Mouse (Mus musculus) liver, postnatal 0 days (tissue): ENCODE results near the gene Arfgef2. TPM values are rescaled to one million over a fixed set of nuclear protein-coding genes. Genes with fewer than 3 reads are reported as not detected.
"Not testable (repeated sequence)": the region's sequence is repeated elsewhere in the genome, so short reads cannot be mapped to it uniquely, and the experiment has no call there.

Experiments
- ATAC-seq: fragments of 200-750 bp; cut with Nextera tagmentation; 2 replicates; pipeline ENCODE4 v1.8.0; 2017; ENCODE audit warnings: mild to moderate bottlenecking, moderate library complexity
- DNase-seq: peaks from one replicate; pipeline ENCODE4 v3.0.0-alpha.2; 2016
- H3K27ac ChIP-seq: fragments of 300-500 bp; sonication (generic); 2 replicates; pipeline ENCODE4 v1.5.1; 2014; ENCODE audit warnings: antibody characterized with exemption, moderate library complexity, mild to moderate bottlenecking, low read depth
- H3K27me3 ChIP-seq: fragments of 300-500 bp; sonication (generic); 2 replicates; pipeline ENCODE4 v1.6.1; 2014; ENCODE audit warnings: low read length, control low read depth, mixed read lengths; ENCODE audit not compliant: insufficient read depth
- H3K36me3 ChIP-seq: fragments of 300-500 bp; sonication (generic); replicated peaks from 2 replicates; pipeline ENCODE4 v1.6.1; 2014; ENCODE audit warnings: mild to moderate bottlenecking, control low read depth, low read length, moderate library complexity, mixed read lengths; ENCODE audit not compliant: insufficient read depth
- H3K4me1 ChIP-seq: fragments of 300-500 bp; sonication (generic); 2 replicates; pipeline ENCODE4 v1.6.1; 2014; ENCODE audit warnings: antibody characterized with exemption, mild to moderate bottlenecking, control low read depth; ENCODE audit not compliant: insufficient read depth
- H3K4me2 ChIP-seq: fragments of 300-500 bp; sonication (generic); 2 replicates; pipeline ENCODE4 v1.6.1; 2014; ENCODE audit warnings: low read depth, mild to moderate bottlenecking, low read length, moderate library complexity, mixed read lengths
- H3K4me3 ChIP-seq: fragments of 300-500 bp; sonication (generic); 2 replicates; pipeline ENCODE4 v1.5.1; 2014; ENCODE audit warnings: low read depth, low read length
- H3K9ac ChIP-seq: fragments of 300-500 bp; sonication (generic); replicated peaks from 2 replicates; pipeline ENCODE4 v1.6.1; 2014; ENCODE audit warnings: mild to moderate bottlenecking, moderate library complexity
- H3K9me3 ChIP-seq: fragments of 300-500 bp; sonication (generic); 2 replicates; pipeline ENCODE4 v1.6.1; 2016; ENCODE audit warnings: mild to moderate bottlenecking, control low read depth, low read length, mixed read lengths
- CTCF ChIP-seq: sonication (generic); IDR thresholded peaks from 2 replicates; pipeline ENCODE4 v1.5.1; 2016; ENCODE audit warnings: antibody characterized with exemption, low read depth
- EP300 ChIP-seq: IDR thresholded peaks from 2 replicates; pipeline ENCODE4 v1.6.1; 2016; ENCODE audit warnings: antibody characterized with exemption, low read depth, mild to moderate bottlenecking
- WGBS: fragments of 180-500 bp; shearing (Covaris S2); extraction: QIAGEN DNeasy Blood & Tissue Kit; methylation state at CpG from one replicate; pipeline ENCODE4 v1.1.7; 2014; ENCODE audit not compliant: insufficient replicate concordance; 5-methylcytosine and 5-hydroxymethylcytosine counted together
- polyA plus RNA-seq: library from polyadenylated mRNA; unstranded; fragments of >200 nt; fragmentation: Nextera tagmentation; extraction: Ambion mirVana; gene quantifications from 2 replicates; pipeline ENCODE4 v1.2.1, GENCODE M21; 2015

The Arfgef2 gene
- polyA plus RNA-seq, 1 experiment from 2014 or later: 2.7 TPM

- Histone ChIP-seq H3K27me3 (no peaks in the 10 kb centered on the region), H3K4me3 (peak overlapping the region; percentile 61), H3K4me2 (peak overlapping the region; percentile 86), H3K9me3 (no peaks in the 10 kb centered on the region), H3K36me3 (no peaks in the 10 kb centered on the region), H3K4me1 (peaks cover 8% of the 10 kb centered on the region), H3K9ac (peak overlapping the region; percentile 35), H3K27ac (no peak overlapping the region)
- ATAC-seq: peak; percentile 96
- under 1% methylated on average over 35 of the region's 35 CpGs for WGBS
- peak; percentile 91 for DNase-seq
- no peak for TF ChIP-seq EP300
- TF ChIP-seq CTCF: no peak
Observed at GRCm38 (mm10) chr2:166786353-166787004, 18.9 kb upstream of the Arfgef2 start.

DNA sequence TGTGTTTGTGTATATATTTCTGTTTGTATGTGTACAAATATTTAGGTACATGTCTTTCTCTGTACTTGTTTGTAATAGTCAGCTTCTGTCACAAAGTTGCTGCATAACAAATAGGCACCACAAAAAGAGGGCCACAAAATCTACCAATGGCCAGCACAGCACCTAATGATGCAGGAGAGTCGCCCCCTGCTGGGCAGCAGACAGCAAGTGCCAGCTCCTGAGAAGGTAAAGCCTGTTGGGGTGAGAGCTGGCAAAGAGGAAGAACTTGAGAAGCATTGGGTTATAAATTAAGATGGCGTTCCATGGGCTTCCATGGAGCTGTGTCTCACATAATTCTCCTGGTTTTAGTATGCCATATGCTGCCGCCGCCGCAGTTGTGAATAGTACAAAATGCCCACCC, 13.7 kb upstream of the Arfgef2 start:
- H3K4me3 ChIP-seq: no peak overlapping the region
- no peak overlapping the region for H3K4me2 ChIP-seq
- H3K36me3 ChIP-seq: no peaks in the 10 kb centered on the region
- peak; percentile 45 for DNase-seq
- WGBS: 74% methylated on average over 5 of the region's 5 CpGs
- no peak overlapping the region for H3K27ac ChIP-seq
- H3K9me3 ChIP-seq: no peaks in the 10 kb centered on the region
- peaks cover 7% of the 10 kb centered on the region for H3K4me1 ChIP-seq
- no peak overlapping the region for H3K9ac ChIP-seq
- ATAC-seq: no peak
- no peaks in the 10 kb centered on the region for H3K27me3 ChIP-seq
- TF ChIP-seq CTCF (peak; percentile 65), EP300 (no peak)

DNA sequence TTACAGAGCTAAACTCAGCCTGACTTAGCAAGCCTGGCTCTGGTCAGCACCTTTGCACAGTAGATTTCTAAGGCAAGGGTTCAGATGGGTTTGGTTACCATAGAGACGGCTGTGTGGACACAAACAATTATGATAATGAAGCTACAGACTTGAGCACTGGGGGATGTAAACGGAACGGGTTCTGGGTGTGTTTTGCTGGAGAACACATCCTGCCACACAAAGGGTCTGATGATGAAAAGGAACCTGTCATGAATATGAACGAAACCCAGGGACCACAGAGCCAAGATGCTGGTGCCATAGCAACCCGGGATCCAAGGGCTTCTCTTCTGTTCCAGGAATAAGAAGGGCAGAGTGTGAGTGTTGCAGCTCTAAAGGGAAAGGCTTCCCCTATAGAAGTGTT, 13.0 kb upstream of the Arfgef2 start, which contains the start of gene Trp53rkb:
Gene Trp53rkb, plus strand, starts transcription at position 177 of the 400 bp plus-strand sequence.
- H3K36me3 ChIP-seq: 0 out of 2 replicates have a peak, but pooled peaks cover under 1% of the 10 kb centered on the region

GRCm38 (mm10) chr2:166793542-166794214, 11.7 kb upstream of the Arfgef2 start:
- Histone ChIP-seq H3K4me3 (peak overlapping the region; percentile 85), H3K4me2 (peak overlapping the region; percentile 84), H3K9ac (peak overlapping the region; percentile 81), H3K27ac (peak overlapping the region; percentile 72)
- H3K4me1 ChIP-seq, H3K9me3 ChIP-seq, H3K27me3 ChIP-seq, H3K36me3 ChIP-seq: not testable (repeated sequence)
- ATAC-seq (peak; percentile 97), DNase-seq (peak; percentile 87)
- WGBS: under 1% methylated on average over 47 of the region's 76 CpGs

More for the DNA sequence above, 13.0 kb upstream of the Arfgef2 start, which contains the start of gene Trp53rkb:
- TF ChIP-seq EP300 (no peak), CTCF (no peak)
- Histone ChIP-seq H3K4me3 (peak within 1 kb of the TSS; percentile 85), H3K9ac (peak within 1 kb of the TSS; percentile 81), H3K27ac (peak within 1 kb of the TSS; percentile 71), H3K27me3 (no peaks in the 10 kb centered on the region), H3K4me1 (peaks cover 7% of the 10 kb centered on the region), H3K4me2 (peak within 1 kb of the TSS; percentile 84), H3K9me3 (no peaks in the 10 kb centered on the region)
- ATAC-seq (no peak), DNase-seq (no peak)
- WGBS: 80% methylated on average over 5 of the region's 5 CpGs

DNA sequence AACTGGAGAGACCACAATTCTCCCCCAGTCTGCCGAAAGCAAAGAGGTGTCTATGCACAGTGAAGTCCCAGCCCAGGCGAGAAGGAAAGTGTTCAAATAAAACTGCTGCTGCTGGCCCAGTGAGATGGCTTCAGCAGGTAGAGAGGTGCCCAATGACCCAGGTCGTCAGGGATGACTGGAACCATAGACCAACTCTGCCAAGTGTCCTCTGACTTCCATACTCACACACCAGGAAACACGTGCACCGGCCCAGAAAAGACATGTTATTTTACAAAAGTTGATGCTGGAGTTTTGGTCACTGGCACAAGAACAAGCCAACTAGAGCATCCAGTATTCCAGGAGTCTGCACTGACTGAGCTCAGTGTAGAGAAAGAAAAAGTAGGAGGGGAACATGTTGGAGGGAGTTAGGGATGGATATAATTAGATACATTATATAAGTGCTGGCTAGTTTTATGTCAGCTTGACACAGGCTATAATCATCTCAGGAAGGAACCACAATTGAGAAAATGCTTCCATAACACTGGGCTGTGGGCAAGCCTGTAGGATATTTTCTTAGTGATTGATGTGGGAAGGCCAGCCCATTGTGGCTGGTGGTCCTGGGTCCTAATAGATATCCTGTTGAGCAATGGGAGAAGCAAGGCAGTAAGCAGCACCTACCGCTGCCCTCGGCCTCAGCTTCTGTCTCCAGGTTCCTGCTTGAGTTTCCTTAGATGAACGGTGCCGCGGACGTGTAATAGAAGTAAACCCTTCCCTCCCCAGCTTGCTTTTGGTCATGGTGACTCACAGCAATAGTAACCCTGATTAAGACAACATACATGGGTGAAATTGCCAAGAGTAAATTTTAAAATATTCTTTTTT, 5.5 kb upstream of the Arfgef2 start:
- Histone ChIP-seq H3K27me3 (no peaks in the 10 kb centered on the region), H3K27ac (no peak overlapping the region), H3K4me3 (no peak overlapping the region), H3K36me3 (0 out of 2 replicates have a peak, but pooled peaks cover 9% of the 10 kb centered on the region), H3K4me2 (no peak overlapping the region), H3K9me3 (no peaks in the 10 kb centered on the region), H3K4me1 (no peaks in the 10 kb centered on the region; the same call in 1 of the 2 replicates), H3K9ac (no peak overlapping the region)
- no peak for ATAC-seq
- no peak for TF ChIP-seq CTCF
- TF ChIP-seq EP300: no peak
- DNase-seq: no peak
- WGBS: 59% methylated on average over 11 of the region's 11 CpGs

DNA sequence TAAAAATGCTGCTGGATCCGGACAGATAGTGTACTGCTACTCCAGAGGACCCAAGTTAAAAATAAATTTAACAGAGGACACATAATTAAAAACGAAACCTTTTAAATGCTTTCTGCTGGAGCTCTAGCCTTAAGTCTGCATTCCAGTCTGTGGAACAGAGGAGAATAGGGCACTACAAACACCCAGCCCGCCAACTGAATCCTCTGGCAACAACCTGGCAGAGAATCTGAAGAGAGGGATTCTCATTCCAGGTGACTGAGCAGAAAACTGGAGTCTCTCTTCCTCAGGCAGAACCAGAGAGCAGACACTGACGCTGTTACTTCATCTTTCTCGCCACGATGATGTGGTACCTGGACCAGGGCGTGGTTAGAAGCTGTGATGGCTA, 4.9 kb upstream of the Arfgef2 start:
- Histone ChIP-seq H3K4me3 (no peak overlapping the region), H3K9ac (no peak overlapping the region), H3K9me3 (no peaks in the 10 kb centered on the region), H3K4me1 (peaks cover 2% of the 10 kb centered on the region; the same call in 1 of the 2 replicates), H3K27me3 (no peaks in the 10 kb centered on the region), H3K4me2 (no peak overlapping the region), H3K27ac (no peak overlapping the region), H3K36me3 (0 out of 2 replicates have a peak, but pooled peaks cover 9% of the 10 kb centered on the region)
- WGBS: 81% methylated on average over 7 of the region's 7 CpGs
- DNase-seq: no peak
- no peak for ATAC-seq
- TF ChIP-seq CTCF: no peak
- TF ChIP-seq EP300: no peak
